Mouse (Mus musculus): Measurements from ENCODE around the gene Rpl12.

DNA sequence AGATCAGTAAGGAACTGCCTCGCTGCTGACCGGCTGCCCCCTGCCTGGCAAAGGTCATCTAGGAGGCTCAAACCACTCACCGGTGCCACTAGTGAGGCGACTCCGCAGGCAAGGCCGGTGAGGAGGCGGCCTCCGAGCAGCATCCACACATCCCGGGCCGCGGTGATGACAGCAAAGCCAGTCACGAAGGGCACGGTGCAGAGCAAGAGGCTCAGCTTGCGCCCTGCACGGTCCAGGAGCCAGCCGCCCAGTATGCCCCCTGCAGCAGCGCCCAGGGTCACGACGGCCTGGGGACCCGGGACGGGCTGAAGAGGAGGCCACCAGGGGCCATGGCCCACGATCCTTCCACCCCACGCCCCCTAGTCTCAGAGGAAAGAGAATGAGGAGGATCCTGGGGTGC lies 19.9 kb downstream of the Rpl12 start:
- TF ChIP-seq CTCF (IDR thresholded peaks at IDR 0.05; ENCODE audit: low read depth) (0 out of 2 replicates have a peak, but pooled peaks have one; percentile 7), EP300 (IDR thresholded peaks at IDR 0.05; ENCODE audit: low read depth) (no peak)

Measured in liver, embryonic 14.5 days (tissue).